Mouse (Mus musculus): ENCODE measurements around the gene Cmc2.

DNA sequence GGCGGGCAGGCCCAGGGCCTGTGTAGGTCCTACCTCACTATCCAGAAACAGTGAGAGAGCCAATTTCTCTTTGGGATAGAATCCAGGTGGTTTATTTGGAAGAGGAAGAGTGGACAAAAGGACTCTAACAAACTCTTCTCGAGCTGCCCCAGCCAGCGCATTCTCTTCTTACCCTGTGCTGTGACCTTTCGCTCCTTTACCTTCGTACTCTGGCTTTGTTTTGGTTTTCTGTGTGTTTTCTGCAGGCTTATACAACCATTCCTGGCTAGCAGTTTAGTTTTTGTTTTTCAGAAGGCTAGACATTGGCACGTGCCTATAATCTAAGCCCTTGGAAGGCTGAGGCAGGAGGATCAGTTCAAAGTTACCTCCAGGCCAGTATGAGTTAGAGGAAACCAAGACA lies 48.3 kb upstream of the Cmc2 start:
- TF ChIP-seq EP300 (IDR thresholded peaks at IDR 0.05; ENCODE audit: insufficient read depth, low read depth, low read length) (no peak), CTCF (IDR thresholded peaks at IDR 0.05) (no peak)
